Mouse (Mus musculus) layer of hippocampus, adult 2 months (tissue): Measurements from ENCODE around the gene Olfr1224-ps1. TPM values are rescaled to one million over a fixed set of nuclear protein-coding genes. Genes with fewer than 3 reads are reported as not detected.
"Not testable (repeated sequence)": the region's sequence is repeated elsewhere in the genome, so short reads cannot be mapped to it uniquely, and the experiment has no call there.

ENCODE experiments used
- DNase-seq, 2 experiments: peaks; one replicate each; pipeline ENCODE4 v3.0.0; 2022; ENCODE audit warnings: low spot score in 2 of 2
- H3K27ac ChIP-seq: fragments of 200-600 bp; 2 replicates; pipeline ENCODE4 v1.8.1; 2022
- H3K4me3 ChIP-seq: fragments of 200-600 bp; 2 replicates; pipeline ENCODE4 v1.8.1; 2022; ENCODE audit warnings: mild to moderate bottlenecking
- CTCF ChIP-seq: fragments of 200-600 bp; conservative IDR thresholded peaks from 2 replicates; pipeline ENCODE4 v1.8.1; 2022; ENCODE audit warnings: antibody characterized with exemption, mild to moderate bottlenecking, moderate library complexity
- long read RNA-seq, 2 experiments: library from polyadenylated mRNA; stranded (forward); transcript quantifications; one replicate each; pipeline ENCODE4 v2.0.0; 2021; ENCODE audit warnings: borderline mapping rate in 2 of 2
- total RNA-seq, 2 experiments: library from RNA; stranded (reverse); gene quantifications; 2 replicates each; pipeline ENCODE4 v1.2.3; 2021

Gene Olfr1224-ps1
- not detected for total RNA-seq
- long read RNA-seq, experiment 1, result 0 reads
- long read RNA-seq, experiment 2, result 0 reads

- not testable (repeated sequence) for DNase-seq, H3K27ac ChIP-seq, H3K4me3 ChIP-seq
These were observed at the start of gene Olfr1224-ps1 for GRCm38 (mm10) chr2:89163991-89164390. TSS of gene Olfr1224-ps1 (minus strand) at chr2:89164091.

DNA sequence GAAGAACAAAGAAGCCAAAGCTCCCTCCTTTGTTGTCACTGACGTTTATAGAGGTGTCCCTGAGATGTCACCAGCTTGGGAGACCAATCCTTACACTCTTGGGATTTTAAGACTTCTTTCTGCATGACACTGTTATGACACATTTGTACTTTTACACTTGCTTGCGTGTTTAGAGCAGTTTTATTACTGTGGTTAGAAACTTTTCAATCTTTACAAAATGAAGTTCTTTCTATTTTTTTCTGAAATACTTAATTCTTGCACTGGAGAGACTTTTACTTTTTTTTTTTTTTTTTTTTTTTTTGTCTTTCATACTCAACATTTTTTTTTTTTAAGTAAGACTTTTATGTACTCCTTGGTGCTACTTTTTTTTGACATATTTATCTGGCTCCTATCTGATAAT is 36.1 kb upstream of the Olfr1224-ps1 start, which contains the start of gene Olfr1226:
Gene Olfr1226 (minus strand): TSS at position 101 of the 400 bp plus-strand sequence.
- Histone ChIP-seq H3K27ac (no peak within 1 kb of the TSS), H3K4me3 (no peak within 1 kb of the TSS)
- no peak for TF ChIP-seq CTCF
- no peak for DNase-seq

GRCm38 (mm10) chr2:89196325-89196982 is 32.6 kb upstream of the Olfr1224-ps1 start:
- no peak for DNase-seq
- H3K27ac ChIP-seq, result no peak overlapping the region
- TF ChIP-seq CTCF, result no peak
- H3K4me3 ChIP-seq, result no peak overlapping the region

GRCm38 (mm10) chr2:89174569-89174968 is 10.7 kb upstream of the Olfr1224-ps1 start, which contains the start of gene Olfr1225:
TSS of gene Olfr1225 (minus strand) at chr2:89174669.
- Histone ChIP-seq H3K27ac (no peak within 1 kb of the TSS), H3K4me3 (no peak within 1 kb of the TSS)
- DNase-seq, result no peak
- no peak for TF ChIP-seq CTCF

- not testable (repeated sequence) for DNase-seq, H3K4me3 ChIP-seq, H3K27ac ChIP-seq
These were observed 820 bp upstream of the Olfr1224-ps1 start for GRCm38 (mm10) chr2:89164711-89165110.

DNA sequence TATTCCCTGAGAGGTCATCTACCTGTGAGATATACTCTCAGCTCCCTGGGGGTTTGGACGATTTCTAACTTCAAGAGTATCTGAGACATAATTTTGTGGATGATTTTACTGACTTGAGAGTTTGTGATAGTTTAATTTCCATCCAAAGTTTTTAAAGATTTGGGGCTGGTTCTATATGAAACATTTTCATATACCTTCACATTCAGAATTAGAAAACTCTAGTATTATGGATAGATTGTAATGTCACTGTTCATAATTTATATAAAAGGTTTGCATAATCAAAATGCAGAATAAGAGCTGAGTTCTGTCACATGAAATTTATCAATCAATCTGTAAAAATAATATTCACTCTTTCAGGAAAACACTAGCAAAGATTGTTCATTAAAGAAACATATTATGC is 12.4 kb downstream of the Olfr1224-ps1 start, which contains the start of gene Olfr1223:
Gene Olfr1223 (minus strand): TSS at position 101 of the 400 bp plus-strand sequence.
- H3K4me3 ChIP-seq, result no peak within 1 kb of the TSS
- TF ChIP-seq CTCF, result no peak
- DNase-seq, result no peak
- H3K27ac ChIP-seq, result no peak within 1 kb of the TSS

GRCm38 (mm10) chr2:89132954-89133353 is 30.9 kb downstream of the Olfr1224-ps1 start, which contains the start of gene Olfr1222:
TSS of gene Olfr1222 (minus strand) at chr2:89133054.
- no peak for TF ChIP-seq CTCF
- no peak for DNase-seq
- Histone ChIP-seq H3K27ac (no peak within 1 kb of the TSS), H3K4me3 (no peak within 1 kb of the TSS)

- Histone ChIP-seq H3K4me3 (no peak within 1 kb of the TSS), H3K27ac (no peak within 1 kb of the TSS)
- no peak for DNase-seq
- no peak for TF ChIP-seq CTCF
These were observed 46.7 kb downstream of the Olfr1224-ps1 start, which contains the start of gene Olfr1221 for GRCm38 (mm10) chr2:89117183-89117582. TSS of gene Olfr1221 (minus strand) at chr2:89117283.

DNA sequence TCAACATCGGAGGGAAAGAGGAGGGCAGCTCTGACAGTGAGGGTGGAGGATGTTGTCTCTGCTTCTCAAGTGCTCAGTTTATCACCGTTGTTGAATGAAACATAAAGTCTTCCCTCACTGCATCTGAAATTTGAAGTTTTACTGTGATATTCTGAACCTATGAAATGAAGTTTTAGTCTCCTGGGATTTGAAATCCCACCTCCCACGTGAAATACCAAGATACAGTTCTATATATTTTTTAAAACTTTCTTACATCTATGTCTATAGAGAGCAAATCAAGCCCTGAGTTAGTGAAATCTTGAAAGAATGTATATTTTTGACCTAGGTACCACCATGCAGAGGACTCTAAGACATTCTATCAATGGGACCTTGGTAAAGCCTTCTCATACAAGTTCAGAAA is 57.2 kb downstream of the Olfr1224-ps1 start, which contains the start of gene Olfr1220:
Gene Olfr1220 (minus strand): TSS at position 101 of the 400 bp plus-strand sequence.
- TF ChIP-seq CTCF, result no peak
- H3K4me3 ChIP-seq, result no peak within 1 kb of the TSS
- no peak for DNase-seq
- H3K27ac ChIP-seq, result no peak within 1 kb of the TSS

GRCm38 (mm10) chr2:89105651-89106050 is 58.2 kb downstream of the Olfr1224-ps1 start:
- no peak overlapping the region for H3K27ac ChIP-seq
- no peak for TF ChIP-seq CTCF
- DNase-seq, result no peak
- H3K4me3 ChIP-seq, result no peak overlapping the region

Other genes starting within 250 kb of the Olfr1224-ps1 start
- gene Olfr1209, start 248.9 kb downstream of the Olfr1224-ps1 start, total RNA-seq, result not detected
- gene Olfr1211, start 226.0 kb downstream of the Olfr1224-ps1 start, total RNA-seq, result not detected
- not detected for gene Olfr1212, start 210.1 kb downstream of the Olfr1224-ps1 start, total RNA-seq
- gene Gm13762, start 183.8 kb downstream of the Olfr1224-ps1 start, total RNA-seq, result not detected
- gene Olfr1214, start 171.4 kb downstream of the Olfr1224-ps1 start, total RNA-seq, result not detected
- gene Olfr1215, start 157.1 kb downstream of the Olfr1224-ps1 start, total RNA-seq, result not detected
- not detected for gene Olfr1216, start 145.8 kb downstream of the Olfr1224-ps1 start, total RNA-seq
- gene Olfr1217, start 132.0 kb downstream of the Olfr1224-ps1 start, total RNA-seq, result not detected
- gene Olfr1218, start 102.9 kb downstream of the Olfr1224-ps1 start, total RNA-seq, result not detected
- gene Olfr1219, start 80.6 kb downstream of the Olfr1224-ps1 start, total RNA-seq, result not detected
- gene Olfr1220, start 57.3 kb downstream of the Olfr1224-ps1 start, total RNA-seq, result not detected
- not detected for gene Olfr1221, start 46.8 kb downstream of the Olfr1224-ps1 start, total RNA-seq
- gene Olfr1222, start 31.0 kb downstream of the Olfr1224-ps1 start, total RNA-seq, result not detected
- not detected for gene Olfr1223, start 12.5 kb downstream of the Olfr1224-ps1 start, total RNA-seq
- not detected for gene Olfr1225, start 10.6 kb upstream of the Olfr1224-ps1 start, total RNA-seq
- gene Olfr1226, start 36.0 kb upstream of the Olfr1224-ps1 start, total RNA-seq, result not detected
- not detected for gene Olfr1228, start 90.0 kb upstream of the Olfr1224-ps1 start, total RNA-seq
- gene Olfr1229, start 123.9 kb upstream of the Olfr1224-ps1 start, total RNA-seq, result not detected
- gene Olfr1230, start 133.2 kb upstream of the Olfr1224-ps1 start, total RNA-seq, result not detected
- not detected for gene Olfr1231, start 143.0 kb upstream of the Olfr1224-ps1 start, total RNA-seq
- not detected for gene Olfr1232, start 165.6 kb upstream of the Olfr1224-ps1 start, total RNA-seq
- gene Olfr1233, start 178.3 kb upstream of the Olfr1224-ps1 start, total RNA-seq, result not detected
- not detected for gene Olfr1234, start 200.8 kb upstream of the Olfr1224-ps1 start, total RNA-seq
- gene Olfr1238, start 245.6 kb upstream of the Olfr1224-ps1 start, total RNA-seq, result not detected